Mouse (Mus musculus): ENCODE measurements around the gene Gm26661. TPM values are rescaled to one million over a fixed set of nuclear protein-coding genes. Genes with fewer than 3 reads are reported as not detected.

The Gm26661 gene
- polyA plus RNA-seq, 1 experiment from 2014 or later: not detected

DNA sequence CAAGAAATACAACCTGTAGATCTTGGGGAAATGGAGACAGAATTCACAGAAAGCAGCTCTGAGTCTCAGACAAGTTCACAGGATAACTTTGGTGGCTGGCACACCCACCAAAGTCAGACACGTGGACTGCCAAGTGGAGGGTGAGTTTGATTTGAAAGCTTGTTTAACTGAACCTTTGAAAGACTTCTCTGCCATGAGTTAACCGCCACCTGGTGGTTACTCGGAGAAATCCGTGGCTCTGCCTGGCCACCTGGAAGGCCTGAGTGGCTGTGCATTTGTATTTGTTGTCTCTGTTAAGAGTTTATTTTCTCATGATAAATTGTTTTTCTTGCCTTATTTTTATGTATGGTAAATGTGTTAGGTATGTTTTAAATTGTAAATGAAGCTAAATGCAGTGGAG, 10.4 kb downstream of the Gm26661 start:
- H3K9me3 ChIP-seq (replicated peaks): no peaks in the 10 kb centered on the region
- ATAC-seq (replicated peaks; ENCODE audit: insufficient number of reproducible peaks, insufficient read depth, low FRiP score, low read depth): no peak
- no peak overlapping the region for H3K4me2 ChIP-seq
- WGBS: 10% methylated on average over 4 of the region's 4 CpGs
- no peak overlapping the region for H3K9ac ChIP-seq
- H3K27ac ChIP-seq: no peak overlapping the region
- no peaks in the 10 kb centered on the region for H3K4me1 ChIP-seq (replicated peaks)
- H3K27me3 ChIP-seq: no peaks in the 10 kb centered on the region
- H3K36me3 ChIP-seq: no peaks in the 10 kb centered on the region
- H3K4me3 ChIP-seq: no peak overlapping the region

DNA sequence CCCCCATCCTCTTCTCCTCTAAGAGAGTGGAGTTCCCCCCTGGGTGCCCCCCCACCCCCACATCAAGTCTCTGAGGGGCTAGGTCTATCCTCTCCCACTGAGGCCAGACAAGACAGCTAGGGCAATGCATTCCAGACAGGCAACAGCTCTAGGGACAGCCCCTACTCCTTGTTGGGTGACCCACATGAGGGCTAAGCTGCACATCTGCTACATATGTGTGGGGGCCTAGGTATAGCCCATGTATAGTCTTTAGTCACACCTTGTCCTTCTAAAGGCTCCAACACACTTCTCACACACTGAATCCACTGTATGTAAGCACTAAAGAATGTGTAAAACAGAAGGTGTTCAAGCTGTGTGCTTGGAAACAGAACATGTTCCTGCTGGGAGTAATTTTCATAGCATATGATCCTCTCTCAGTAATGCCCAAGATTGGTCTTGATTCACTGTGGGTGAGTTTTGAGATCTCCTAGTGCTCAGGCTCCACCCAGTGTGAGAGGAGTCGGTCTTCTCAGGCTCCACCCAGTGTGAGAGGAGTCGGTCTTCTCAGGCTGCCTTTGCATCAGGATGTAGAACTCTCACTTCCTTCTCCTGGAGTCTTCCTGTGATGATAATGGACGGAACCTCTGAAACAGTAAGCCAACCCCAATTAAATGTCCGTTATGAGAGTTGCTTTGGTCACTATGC, 12.6 kb downstream of the Gm26661 start:
- H3K9ac ChIP-seq: no peak overlapping the region
- no peak overlapping the region for H3K27ac ChIP-seq
- no peaks in the 10 kb centered on the region for H3K27me3 ChIP-seq
- no peak overlapping the region for H3K4me3 ChIP-seq
- H3K4me2 ChIP-seq: no peak overlapping the region
- H3K4me1 ChIP-seq (replicated peaks): peaks cover 5% of the 10 kb centered on the region; the same call in 1 of the 2 replicates
- no peak for ATAC-seq (replicated peaks; ENCODE audit: insufficient number of reproducible peaks, insufficient read depth, low FRiP score, low read depth)
- no peaks in the 10 kb centered on the region for H3K9me3 ChIP-seq (replicated peaks)
- WGBS: 38% methylated on average over 4 of the region's 4 CpGs
- H3K36me3 ChIP-seq: no peaks in the 10 kb centered on the region

DNA sequence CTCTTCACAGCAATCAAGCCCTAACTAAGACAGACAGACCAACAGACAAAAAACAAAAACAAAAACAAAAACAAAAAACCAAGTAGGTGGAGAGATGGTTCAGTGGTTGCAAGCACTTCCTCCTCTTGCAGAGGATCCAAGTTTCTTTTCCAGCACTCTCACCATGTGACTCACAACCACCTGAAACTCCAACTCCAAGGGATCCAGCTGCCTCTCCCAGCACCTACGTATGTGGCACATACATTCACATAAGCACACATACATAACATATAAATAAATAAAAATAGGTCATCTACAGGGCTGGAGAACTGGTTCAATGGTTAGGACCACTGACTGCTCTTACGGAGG, 13.1 kb downstream of the Gm26661 start:
- H3K9me3 ChIP-seq (replicated peaks): no peaks in the 10 kb centered on the region
- H3K27me3 ChIP-seq: no peaks in the 10 kb centered on the region
- H3K4me3 ChIP-seq: no peak overlapping the region
- no peak overlapping the region for H3K4me2 ChIP-seq
- WGBS: 94% methylated on average over 2 of the region's 2 CpGs
- no peak overlapping the region for H3K9ac ChIP-seq
- no peaks in the 10 kb centered on the region for H3K36me3 ChIP-seq
- no peak overlapping the region for H3K27ac ChIP-seq
- ATAC-seq (replicated peaks; ENCODE audit: insufficient number of reproducible peaks, insufficient read depth, low FRiP score, low read depth): no peak
- peaks cover 8% of the 10 kb centered on the region for H3K4me1 ChIP-seq (replicated peaks)

DNA sequence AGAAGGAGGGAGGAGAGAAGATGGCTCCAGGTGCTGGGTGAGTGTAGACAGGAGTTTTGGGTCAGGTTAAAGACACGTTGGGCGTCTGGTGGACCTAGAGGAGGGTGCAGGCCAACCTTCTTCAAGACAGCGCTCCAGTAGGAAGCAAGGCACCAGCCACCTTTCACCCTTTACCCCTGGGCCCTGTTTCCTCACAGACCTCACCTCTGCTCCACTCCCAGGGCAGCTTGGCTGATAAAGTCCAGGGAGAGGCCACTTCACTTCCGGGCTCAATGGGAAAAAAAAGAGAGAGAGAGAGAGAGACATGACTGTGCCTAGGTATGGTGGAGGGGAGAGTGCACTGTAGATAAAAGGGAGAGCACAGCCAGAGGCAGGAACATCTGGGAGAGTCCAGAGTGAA, 16.3 kb downstream of the Gm26661 start:
- no peak for ATAC-seq (replicated peaks; ENCODE audit: insufficient number of reproducible peaks, insufficient read depth, low FRiP score, low read depth)
- WGBS: 45% methylated on average over 4 of the region's 4 CpGs

DNA sequence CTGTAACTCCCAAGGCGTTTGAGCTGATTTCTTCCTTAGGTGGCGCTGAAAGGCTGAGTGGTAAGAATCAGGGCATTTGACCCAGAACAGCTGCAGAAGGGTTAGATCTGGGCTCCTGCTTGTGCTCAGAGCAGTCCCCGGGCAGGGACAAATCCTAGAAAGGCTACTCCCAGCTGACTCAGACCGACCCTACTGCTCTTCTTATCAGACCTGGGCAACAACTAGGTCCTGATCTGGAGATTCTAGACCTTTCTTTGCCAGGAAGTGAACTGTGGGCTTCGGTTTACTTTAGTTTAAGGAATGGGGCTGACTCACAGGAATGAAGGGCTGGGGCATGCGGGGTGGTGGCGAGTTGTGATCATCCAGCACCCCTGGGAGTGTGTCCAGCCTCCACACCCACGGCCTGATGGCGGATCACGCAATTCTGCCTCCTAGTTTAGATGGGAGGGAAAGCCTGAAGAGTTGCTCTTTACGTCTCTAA, 17.2 kb downstream of the Gm26661 start:
- Histone ChIP-seq H3K27me3 (no peaks in the 10 kb centered on the region), H3K4me3 (no peak overlapping the region), H3K27ac (no peak overlapping the region), H3K36me3 (no peaks in the 10 kb centered on the region), H3K9me3 (replicated peaks) (no peaks in the 10 kb centered on the region), H3K9ac (no peak overlapping the region), H3K4me1 (replicated peaks) (peaks cover 12% of the 10 kb centered on the region), H3K4me2 (no peak overlapping the region)
- 52% methylated on average over 11 of the region's 11 CpGs for WGBS
- no peak for ATAC-seq (replicated peaks; ENCODE audit: insufficient number of reproducible peaks, insufficient read depth, low FRiP score, low read depth)

More for the DNA sequence above, 16.3 kb downstream of the Gm26661 start:
- Histone ChIP-seq H3K27ac (no peak overlapping the region), H3K4me2 (no peak overlapping the region), H3K9ac (no peak overlapping the region), H3K4me3 (no peak overlapping the region), H3K4me1 (replicated peaks) (peaks cover 10% of the 10 kb centered on the region), H3K9me3 (replicated peaks) (no peaks in the 10 kb centered on the region), H3K27me3 (no peaks in the 10 kb centered on the region), H3K36me3 (no peaks in the 10 kb centered on the region)

DNA sequence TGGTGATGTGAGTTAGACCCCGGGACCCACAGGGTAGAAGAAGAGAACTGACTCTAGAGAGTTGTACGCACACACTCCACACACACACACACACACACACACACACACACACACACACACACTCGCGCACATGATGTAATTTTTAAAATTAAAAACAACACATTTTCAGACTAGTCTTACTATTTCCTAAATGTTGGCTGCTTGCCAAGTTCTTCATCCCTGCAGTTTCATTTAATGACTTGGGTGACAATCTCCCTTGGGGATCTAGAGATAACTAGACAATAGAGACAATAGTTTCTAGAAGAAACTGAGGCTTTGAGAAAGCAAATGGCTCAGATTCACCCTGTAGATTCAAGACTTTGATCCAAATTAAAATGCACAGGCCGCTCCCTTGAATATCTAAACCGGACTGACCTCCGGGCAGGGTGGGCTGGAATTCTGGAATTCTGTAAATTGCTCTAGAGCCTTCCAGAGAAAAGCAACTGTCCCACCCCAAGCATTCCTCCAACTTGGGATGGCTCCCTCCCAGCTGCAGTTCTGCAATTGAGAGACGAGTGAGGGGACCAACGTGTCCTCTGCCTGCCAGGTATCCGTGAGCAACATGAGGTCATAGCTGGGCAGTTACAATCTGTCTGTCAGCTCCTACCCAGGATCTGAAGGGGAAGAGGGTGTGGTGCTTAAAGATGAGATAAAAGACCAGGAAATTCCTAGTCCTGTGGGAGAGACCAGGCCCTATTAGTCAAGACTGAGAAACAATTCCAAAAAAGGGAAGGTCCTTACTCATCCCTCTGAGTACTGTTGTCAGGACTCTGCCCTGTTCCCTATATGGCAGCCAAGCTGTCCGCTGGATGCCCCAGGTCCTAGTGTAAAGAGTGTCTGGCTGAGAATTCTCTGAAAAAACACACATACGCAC, 17.9 kb downstream of the Gm26661 start:
- 0 out of 2 replicates have a peak, but pooled peaks have one; percentile 54 for ATAC-seq (replicated peaks; ENCODE audit: insufficient number of reproducible peaks, insufficient read depth, low FRiP score, low read depth)
- Histone ChIP-seq H3K27ac (no peak overlapping the region), H3K9me3 (replicated peaks) (no peaks in the 10 kb centered on the region), H3K27me3 (no peaks in the 10 kb centered on the region), H3K36me3 (no peaks in the 10 kb centered on the region), H3K4me3 (no peak overlapping the region), H3K4me1 (replicated peaks) (peaks cover 14% of the 10 kb centered on the region), H3K9ac (no peak overlapping the region), H3K4me2 (no peak overlapping the region)
- WGBS: 61% methylated on average over 12 of the region's 12 CpGs

DNA sequence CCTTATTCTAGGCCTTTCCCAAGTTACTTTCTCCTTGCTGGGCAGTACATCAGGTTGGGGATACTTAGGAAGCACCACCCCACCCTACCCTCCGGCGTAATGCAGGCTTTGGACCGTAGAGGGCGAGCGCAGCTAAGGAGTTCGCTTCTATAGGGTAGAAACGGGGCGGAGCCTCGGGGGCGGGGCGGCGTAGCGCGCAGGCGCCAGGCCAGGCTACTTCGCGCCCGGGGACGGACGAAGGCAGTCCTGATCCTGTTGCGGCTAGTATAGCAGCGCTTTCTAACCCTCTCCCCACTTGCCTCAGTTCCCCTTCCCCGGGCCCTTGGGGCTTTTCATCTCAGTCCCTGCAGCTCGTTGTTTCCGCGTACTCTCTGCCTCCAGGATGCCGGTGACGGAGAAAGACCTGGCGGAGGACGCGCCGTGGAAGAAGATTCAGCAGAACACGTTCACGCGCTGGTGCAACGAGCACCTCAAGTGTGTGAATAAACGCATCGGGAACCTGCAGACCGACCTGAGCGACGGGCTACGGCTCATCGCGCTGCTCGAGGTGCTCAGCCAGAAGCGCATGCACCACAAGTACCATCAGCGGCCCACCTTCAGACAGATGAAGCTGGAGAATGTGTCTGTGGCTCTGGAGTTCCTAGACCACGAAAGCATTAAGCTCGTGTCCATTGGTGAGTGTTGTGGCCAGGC, 26.5 kb downstream of the Gm26661 start, which contains the start of gene Flnb:
Gene Flnb (plus strand): TSS at position 188 of the 693 bp plus-strand sequence.
- under 1% methylated on average over 49 of the region's 49 CpGs for WGBS
- Histone ChIP-seq H3K36me3 (no peaks in the 10 kb centered on the region), H3K9me3 (replicated peaks) (no peaks in the 10 kb centered on the region), H3K4me3 (peak within 1 kb of the TSS; percentile 60), H3K9ac (peak within 1 kb of the TSS; percentile 71), H3K4me1 (replicated peaks) (peaks cover 36% of the 10 kb centered on the region), H3K27me3 (no peaks in the 10 kb centered on the region), H3K27ac (peak within 1 kb of the TSS; percentile 56), H3K4me2 (peak within 1 kb of the TSS; percentile 90)
- ATAC-seq (replicated peaks; ENCODE audit: insufficient number of reproducible peaks, insufficient read depth, low FRiP score, low read depth): peak; percentile 95

DNA sequence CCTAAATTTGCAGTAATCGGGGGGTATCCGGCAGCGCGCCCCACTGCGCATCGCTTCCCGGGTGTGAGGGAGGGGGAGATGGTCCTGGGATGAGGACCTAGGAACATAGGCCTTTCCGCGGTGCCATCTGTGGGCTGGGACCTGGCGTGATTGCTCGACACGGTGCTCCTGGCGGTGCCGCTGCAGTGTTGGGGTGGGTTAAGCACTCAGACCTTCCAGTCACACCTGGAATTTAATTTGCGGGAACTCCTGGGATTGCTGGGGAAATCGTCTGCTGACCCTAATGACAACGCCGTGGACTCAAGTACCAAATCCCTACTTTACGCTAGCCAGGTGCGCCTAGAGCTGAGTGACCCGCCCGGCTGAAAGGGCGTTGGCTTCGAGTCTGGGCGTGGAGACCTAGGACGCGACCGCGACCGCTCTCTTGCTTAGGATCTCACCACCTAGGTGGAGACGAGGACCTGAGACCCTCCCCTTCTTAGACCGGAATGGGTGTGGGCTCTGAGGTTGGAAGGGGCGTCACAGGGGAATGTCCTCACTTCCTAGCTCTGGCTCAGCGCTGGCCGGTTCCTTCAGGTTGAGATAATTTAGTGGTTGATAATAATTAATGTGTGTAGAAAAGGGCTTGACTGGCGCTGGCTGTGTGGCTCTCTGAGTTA, 27.2 kb downstream of the Gm26661 start:
- peak; percentile 29; the same call in 1 of the 2 replicates for ATAC-seq (replicated peaks; ENCODE audit: insufficient number of reproducible peaks, insufficient read depth, low FRiP score, low read depth)

DNA sequence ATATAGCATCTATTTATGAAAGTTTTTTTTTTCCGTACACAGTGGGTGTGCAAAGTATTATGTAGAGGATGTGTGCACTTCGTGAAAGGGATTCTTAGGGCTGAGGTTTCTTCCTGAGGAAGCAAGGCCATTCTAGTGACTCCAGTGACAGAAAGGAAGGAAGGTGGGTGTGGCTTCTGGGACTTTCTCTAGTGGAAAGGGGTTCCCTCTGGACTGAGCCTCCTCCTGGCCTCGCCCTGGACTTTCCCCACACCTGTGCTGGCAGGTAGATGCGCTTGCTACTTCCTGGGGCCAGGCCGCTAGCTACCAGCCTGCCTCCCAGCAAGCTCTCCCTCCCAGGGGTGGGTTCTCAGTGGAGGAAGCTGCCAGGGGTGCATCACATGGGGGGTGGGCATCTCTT, 28.1 kb downstream of the Gm26661 start:
- ATAC-seq (replicated peaks; ENCODE audit: insufficient number of reproducible peaks, insufficient read depth, low FRiP score, low read depth): no peak
- peak overlapping the region; percentile 71 for H3K9ac ChIP-seq
- H3K36me3 ChIP-seq: no peaks in the 10 kb centered on the region
- peak overlapping the region; percentile 90 for H3K4me2 ChIP-seq
- H3K9me3 ChIP-seq (replicated peaks): no peaks in the 10 kb centered on the region
- peaks cover 37% of the 10 kb centered on the region for H3K4me1 ChIP-seq (replicated peaks)
- WGBS: 64% methylated on average over 5 of the region's 5 CpGs
- H3K27ac ChIP-seq: peak overlapping the region; percentile 56; the same call in 1 of the 2 replicates
- H3K27me3 ChIP-seq: no peaks in the 10 kb centered on the region
- peak overlapping the region; percentile 60 for H3K4me3 ChIP-seq

More for the DNA sequence above, 27.2 kb downstream of the Gm26661 start:
- no peaks in the 10 kb centered on the region for H3K27me3 ChIP-seq
- H3K9me3 ChIP-seq (replicated peaks): no peaks in the 10 kb centered on the region
- H3K4me1 ChIP-seq (replicated peaks): peaks cover 34% of the 10 kb centered on the region
- no peaks in the 10 kb centered on the region for H3K36me3 ChIP-seq
- peak overlapping the region; percentile 71 for H3K9ac ChIP-seq
- H3K27ac ChIP-seq: peak overlapping the region; percentile 56
- under 1% methylated on average over 36 of the region's 36 CpGs for WGBS
- H3K4me3 ChIP-seq: peak overlapping the region; percentile 60
- H3K4me2 ChIP-seq: peak overlapping the region; percentile 90

DNA sequence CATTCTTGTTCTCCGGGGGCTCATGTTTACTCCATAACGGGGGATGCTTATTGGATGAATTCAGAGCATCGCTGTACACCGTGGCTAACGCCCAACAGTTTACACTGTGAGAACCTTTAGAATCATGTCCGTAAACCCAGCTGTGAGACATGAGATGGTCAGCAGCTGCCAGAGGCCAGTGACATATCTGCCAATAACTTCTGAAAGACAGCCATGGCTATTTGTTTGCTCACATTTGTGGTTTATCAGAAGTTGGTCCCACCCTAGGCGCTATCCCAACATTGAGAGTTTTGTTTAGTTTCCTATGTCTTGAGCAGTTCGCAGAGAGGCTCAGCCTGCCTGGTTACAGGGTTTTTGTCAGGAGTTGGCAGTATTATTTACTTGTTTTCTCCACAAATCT, 30.0 kb downstream of the Gm26661 start:
- no peak overlapping the region for H3K4me3 ChIP-seq
- H3K4me2 ChIP-seq: no peak overlapping the region
- no peak overlapping the region for H3K27ac ChIP-seq
- no peaks in the 10 kb centered on the region for H3K36me3 ChIP-seq
- H3K9me3 ChIP-seq (replicated peaks): no peaks in the 10 kb centered on the region
- H3K9ac ChIP-seq: no peak overlapping the region
- H3K27me3 ChIP-seq: no peaks in the 10 kb centered on the region
- peaks cover 54% of the 10 kb centered on the region for H3K4me1 ChIP-seq (replicated peaks)
- 72% methylated on average over 8 of the region's 8 CpGs for WGBS
- ATAC-seq (replicated peaks; ENCODE audit: insufficient number of reproducible peaks, insufficient read depth, low FRiP score, low read depth): no peak

All from heart, embryonic 15.5 days (tissue).